Comparison of ENCODE assay signal across 11 mouse cellular contexts in genomic region chr6:122337546-122337945, GRCm38 (mm10). TPM values are rescaled to one million over a fixed set of nuclear protein-coding genes. Genes with fewer than 3 reads are reported as not detected.
DNase-seq lines count a peak whose midpoint lies in the region; ATAC-seq and TF ChIP-seq lines count a peak whose summit lies in the region.
"Had no signal": no experiment of that assay in that cellular context is flagged by ENCODE, and none has a peak within 500 bp of the region (broad histone marks: within the 10 kb centered on the region; RNA-seq: fewer than 3 reads in every experiment).

No protein-coding gene starts in this region.

- no peak overlapping the region for H3K4me2 ChIP-seq in kidney, embryonic 15.5 days

- TF ChIP-seq EP300 in MEL (IDR thresholded peaks at IDR 0.05; ENCODE audit: low read depth in 1 of 2, low read length in 2 of 2), result no peak

- H3K9ac ChIP-seq in kidney, embryonic 15.5 days, result no peak overlapping the region
- no peak overlapping the region for H3K9ac ChIP-seq in MEL (ENCODE audit: control insufficient read depth, low read depth, low read length, poor library complexity, severe bottlenecking)

- TF ChIP-seq RAD21 in MEL (IDR thresholded peaks at IDR 0.05; ENCODE audit: low read depth, low read length), result no peak

- no peak overlapping the region for H3K27ac ChIP-seq in kidney, embryonic 15.5 days
- H3K27ac ChIP-seq in MEL (ENCODE audit: control insufficient read depth, low read depth, low read length), result no peak overlapping the region

- H3K4me1 ChIP-seq in kidney, embryonic 15.5 days, result peaks cover 26% of the 10 kb centered on the region
- H3K4me1 ChIP-seq in E14TG2a.4 (replicated peaks; ENCODE audit: low read depth, low read length), result peaks cover 48% of the 10 kb centered on the region
- peaks cover 6 to 7% of the 10 kb centered on the region in 2 experiments; a peak in 3 of 4 replicates for H3K4me1 ChIP-seq in MEL (ENCODE audit: control insufficient read depth in 1 of 2, insufficient read depth in 2 of 2, low read length in 2 of 2)

- H3K4me3 ChIP-seq in kidney, embryonic 15.5 days (replicated peaks), result no peak overlapping the region
- H3K4me3 ChIP-seq in E14TG2a.4 (replicated peaks; ENCODE audit: low read length) (peak overlapping the region; percentile 92), MEL (ENCODE audit: control insufficient read depth in 1 of 2, insufficient read depth in 1 of 2, low read depth in 2 of 2, low read length in 2 of 2) (no peak overlapping the region)

- H3K27me3 ChIP-seq in kidney, embryonic 15.5 days, result no peaks in the 10 kb centered on the region
- H3K27me3 ChIP-seq in E14TG2a.4 (ENCODE audit: insufficient read depth, low read length) (no peaks in the 10 kb centered on the region), MEL (ENCODE audit: control insufficient read depth in 1 of 2, insufficient read depth in 2 of 2, low read length in 2 of 2) (no peaks in the 10 kb centered on the region)

- intact Hi-C loops in heart, postnatal 36 days (cut with DNase I), result loop anchor here (10.0 kb wide), 1 partner anchor 537 kb away; the partner anchor contains the start of gene Necap1

- WGBS in kidney, embryonic 15.5 days, result 51% methylated on average over 6 of the region's 6 CpGs

- peaks cover 6% of the 10 kb centered on the region; the same call in 1 of the 2 replicates for H3K79me2 ChIP-seq in MEL (ENCODE audit: control insufficient read depth, insufficient read depth, low read length, poor library complexity)

- DNase-seq in kidney, adult 11 months, result peak; percentile 20
- peak; percentile 17 for DNase-seq in MEL (ENCODE audit: low read depth, low spot score)
- peak; percentile 19 to 26 for DNase-seq in heart, postnatal 36 days
- DNase-seq: gastrocnemius, postnatal 14 days; thymus, adult 2 months had no signal

- no peak for ATAC-seq in kidney, embryonic 15.5 days (replicated peaks; ENCODE audit: low FRiP score)
- no peak for ATAC-seq in megakaryocyte-erythroid progenitor cell, adult 5-6 weeks (replicated peaks; ENCODE audit: low FRiP score, low TSS enrichment, poor library complexity, severe bottlenecking)
- no peak for ATAC-seq in frontal cortex, adult (ENCODE audit: low TSS enrichment)

- peaks cover 42% of the 10 kb centered on the region for H3K36me3 ChIP-seq in kidney, embryonic 15.5 days
- H3K36me3 ChIP-seq in E14TG2a.4 (ENCODE audit: insufficient read depth, low read length), result peaks cover 51% of the 10 kb centered on the region
- H3K36me3 ChIP-seq in MEL (ENCODE audit: control insufficient read depth in 1 of 2, insufficient read depth in 2 of 2, low read length in 2 of 2), result peaks cover 0 to 18% of the 10 kb centered on the region in 2 experiments; a peak in 2 of 4 replicates

- no peak for TF ChIP-seq POLR2A in MEL (IDR thresholded peaks at IDR 0.05; ENCODE audit: control insufficient read depth in 1 of 2, insufficient read depth in 1 of 2, low read depth in 1 of 2, low read length in 2 of 2, poor library complexity in 1 of 2)

- no peaks in the 10 kb centered on the region for H3K9me3 ChIP-seq in kidney, embryonic 15.5 days (replicated peaks)
- no peaks in the 10 kb centered on the region for H3K9me3 ChIP-seq in E14TG2a.4 (ENCODE audit: low read length)
- no peaks in the 10 kb centered on the region for H3K9me3 ChIP-seq in MEL (replicated peaks; ENCODE audit: insufficient read depth, low read length)

- TF ChIP-seq CTCF in E14TG2a.4 (conservative IDR thresholded peaks at IDR 0.05; ENCODE audit: low read length) (no peak), MEL (IDR thresholded peaks at IDR 0.05 in 2 of 3, conservative IDR thresholded peaks at IDR 0.05 in 1 of 3; ENCODE audit: control insufficient read depth in 1 of 3, insufficient read depth in 1 of 3, low read depth in 2 of 3, low read length in 3 of 3, poor library complexity in 1 of 3, severe bottlenecking in 1 of 3) (no peak)

TF ChIP-seq in MEL, 35 proteins besides CTCF, POLR2A, EP300 and RAD21:
- TF ChIP-seq USF1 (IDR thresholded peaks at IDR 0.05; ENCODE audit: low read depth, low read length), result no peak

RNA-seq across cellular contexts. Expression of gene Phc1, which starts 2.8 kb away (rescaled TPM):
- 18.1 and 21.1 TPM in 2 replicates for polyA plus RNA-seq in kidney, embryonic 15.5 days (2015; fragmentation: Nextera tagmentation; extraction: Ambion mirVana)
- 4.6 and 7.6 TPM in 2 replicates for total RNA-seq in MEL (2012; rRNA removed)
- polyA plus RNA-seq in MEL (2012; ENCODE audit: insufficient read depth in 1 of 2, insufficient read length in 2 of 2, low read depth in 1 of 2, low replicate concordance in 2 of 2, missing spikeins in 1 of 2), result 10 to 100 TPM in 1 of 2 experiments, not detected in 1; 35.9 TPM
- total RNA-seq in heart, postnatal 36 days (2021), result 10 to 100 TPM; 17.5 to 21.8 TPM
- total RNA-seq in megakaryocyte-erythroid progenitor cell, adult 5-6 weeks (2014; fragmentation: Nextera tagmentation), result 22.4 and 38.2 TPM in 2 replicates
- 11.7 and 15.7 TPM in 2 replicates for total RNA-seq in megakaryocyte-erythroid progenitor cell, adult 5-6 weeks (2017)

RNA-seq across cellular contexts. Expression of gene M6pr, which starts 29.0 kb away (rescaled TPM):
- 113 and 116 TPM in 2 replicates for polyA plus RNA-seq in kidney, embryonic 15.5 days (2015; fragmentation: Nextera tagmentation; extraction: Ambion mirVana)
- 158 and 186 TPM in 2 replicates for total RNA-seq in MEL (2012; rRNA removed)
- polyA plus RNA-seq in MEL (2012; ENCODE audit: insufficient read depth in 1 of 2, insufficient read length in 2 of 2, low read depth in 1 of 2, low replicate concordance in 2 of 2, missing spikeins in 1 of 2), result 100 to 1,000 TPM in 1 of 2 experiments, not detected in 1; 183 TPM
- total RNA-seq in heart, postnatal 36 days (2021), result 10 to 100 TPM; 40.8 to 42.8 TPM
- total RNA-seq in megakaryocyte-erythroid progenitor cell, adult 5-6 weeks (2014; fragmentation: Nextera tagmentation), result 160 and 166 TPM in 2 replicates
- 303 and 354 TPM in 2 replicates for total RNA-seq in megakaryocyte-erythroid progenitor cell, adult 5-6 weeks (2017)

RNA-seq across cellular contexts. Expression of gene Klrg1, which starts 54.9 kb away (rescaled TPM):
- not detected in 2 replicates for polyA plus RNA-seq in kidney, embryonic 15.5 days (2015; fragmentation: Nextera tagmentation; extraction: Ambion mirVana)
- total RNA-seq in MEL (2012; rRNA removed), result 0.88 and 1.0 TPM in 2 replicates
- polyA plus RNA-seq in MEL (2012; ENCODE audit: insufficient read depth in 1 of 2, insufficient read length in 2 of 2, low read depth in 1 of 2, low replicate concordance in 2 of 2, missing spikeins in 1 of 2), result under 1 TPM in 1 of 2 experiments, not detected in 1; 0.28 TPM
- total RNA-seq in heart, postnatal 36 days (2021), result not detected
- not detected in 2 replicates for total RNA-seq in megakaryocyte-erythroid progenitor cell, adult 5-6 weeks (2014; fragmentation: Nextera tagmentation)
- total RNA-seq in megakaryocyte-erythroid progenitor cell, adult 5-6 weeks (2017), result not detected in 2 replicates
- total RNA-seq: gastrocnemius, postnatal 14 days; neutrophil, adult 5-6 weeks had no signal
- polyA plus RNA-seq: liver, adult 2 months had no signal
